Mouse (Mus musculus): ENCODE data around the gene Lrrc3b. TPM values are rescaled to one million over a fixed set of nuclear protein-coding genes. Genes with fewer than 3 reads are reported as not detected.

The Lrrc3b gene
- polyA plus RNA-seq (2014; fragmentation: Nextera tagmentation; extraction: Ambion mirVana) = 4.3 and 6.2 TPM in 2 replicates

DNA sequence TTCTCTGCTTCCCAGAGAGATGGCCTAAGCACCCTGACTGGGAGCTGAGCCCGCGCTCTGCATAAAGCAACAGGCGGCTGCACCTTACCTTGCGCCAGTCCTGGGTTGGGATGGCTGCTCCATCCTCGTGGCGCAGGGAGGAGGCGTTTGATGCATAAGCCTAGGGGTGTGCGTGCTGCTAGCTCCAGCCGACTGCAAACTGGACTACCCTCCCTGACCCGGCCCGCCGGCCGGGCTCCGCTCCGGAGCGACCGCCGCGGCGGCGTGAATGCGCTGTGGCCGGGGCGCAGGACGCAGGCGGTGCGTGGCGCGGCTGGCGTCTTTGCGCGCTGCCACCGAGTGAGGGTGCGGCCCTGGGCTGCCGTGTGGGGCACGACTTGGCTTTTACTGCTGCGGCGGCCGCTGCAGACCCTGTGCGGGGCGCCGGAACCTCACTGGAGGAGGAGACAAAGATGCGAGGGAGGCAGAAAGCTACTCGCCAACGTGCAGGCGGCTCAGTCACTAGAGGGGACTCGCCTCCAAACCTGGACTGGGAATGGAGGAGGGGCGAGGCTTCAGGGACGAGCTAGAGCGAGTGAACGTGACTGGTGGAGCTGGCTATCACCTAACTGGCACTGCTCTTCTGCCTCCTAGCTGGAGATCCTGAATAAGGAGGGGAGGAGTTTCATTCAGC lies at the start of gene Lrrc3b:
Gene Lrrc3b (minus strand): TSS at position 503 of the 673 bp plus-strand sequence.
- Histone ChIP-seq H3K4me3 (ENCODE audit: low read depth, low read length) (peak within 1 kb of the TSS; percentile 58), H3K27ac (ENCODE audit: low read length) (peak within 1 kb of the TSS; percentile 27; the same call in 1 of the 2 replicates), H3K9ac (replicated peaks; ENCODE audit: low read depth, low read length) (peak within 1 kb of the TSS; percentile 39), H3K9me3 (ENCODE audit: control insufficient read depth, low read depth, low read length) (no peaks in the 10 kb centered on the region), H3K4me1 (ENCODE audit: control insufficient read depth, insufficient read depth, low read length) (no peaks in the 10 kb centered on the region), H3K36me3 (ENCODE audit: control insufficient read depth, insufficient read depth, low read length) (no peaks in the 10 kb centered on the region), H3K27me3 (ENCODE audit: control insufficient read depth, insufficient read depth, low read length) (no peaks in the 10 kb centered on the region), H3K4me2 (replicated peaks; ENCODE audit: low read depth, low read length) (peak within 1 kb of the TSS; percentile 65)
- under 1% methylated on average over 40 of the region's 51 CpGs for WGBS
- ATAC-seq (ENCODE audit: insufficient number of reproducible peaks, insufficient read depth, low FRiP score, low read depth) = peak; percentile 75

DNA sequence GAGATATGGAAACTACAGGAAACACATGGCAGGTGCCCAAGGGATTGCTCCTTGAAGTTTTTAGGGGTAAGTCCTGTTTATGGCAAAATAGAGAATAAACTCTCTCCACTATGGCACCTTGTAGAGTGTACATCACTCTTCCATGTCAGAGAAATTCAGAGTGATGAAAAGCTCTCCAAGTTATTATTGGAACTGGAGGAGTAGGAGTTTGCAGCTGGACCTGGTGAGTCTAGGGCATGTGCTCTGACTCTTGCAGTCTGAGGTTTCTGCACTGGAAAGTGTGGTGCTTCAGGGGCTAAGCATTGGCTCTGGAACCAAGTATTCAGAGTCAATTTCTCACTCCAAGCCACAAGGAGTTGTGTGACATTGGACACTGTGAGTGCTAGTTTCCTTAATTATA lies 38.9 kb upstream of the Lrrc3b start:
- Histone ChIP-seq H3K9me3 (ENCODE audit: control insufficient read depth, low read depth, low read length) (peaks cover 4% of the 10 kb centered on the region; the same call in 1 of the 2 replicates), H3K27me3 (ENCODE audit: control insufficient read depth, insufficient read depth, low read length) (no peaks in the 10 kb centered on the region), H3K4me1 (ENCODE audit: control insufficient read depth, insufficient read depth, low read length) (no peaks in the 10 kb centered on the region), H3K9ac (replicated peaks; ENCODE audit: low read depth, low read length) (no peak overlapping the region), H3K27ac (ENCODE audit: low read length) (no peak overlapping the region), H3K36me3 (ENCODE audit: control insufficient read depth, insufficient read depth, low read length) (no peaks in the 10 kb centered on the region), H3K4me3 (ENCODE audit: low read depth, low read length) (no peak overlapping the region), H3K4me2 (replicated peaks; ENCODE audit: low read depth, low read length) (no peak overlapping the region)
- ATAC-seq (ENCODE audit: insufficient number of reproducible peaks, insufficient read depth, low FRiP score, low read depth) = no peak

DNA sequence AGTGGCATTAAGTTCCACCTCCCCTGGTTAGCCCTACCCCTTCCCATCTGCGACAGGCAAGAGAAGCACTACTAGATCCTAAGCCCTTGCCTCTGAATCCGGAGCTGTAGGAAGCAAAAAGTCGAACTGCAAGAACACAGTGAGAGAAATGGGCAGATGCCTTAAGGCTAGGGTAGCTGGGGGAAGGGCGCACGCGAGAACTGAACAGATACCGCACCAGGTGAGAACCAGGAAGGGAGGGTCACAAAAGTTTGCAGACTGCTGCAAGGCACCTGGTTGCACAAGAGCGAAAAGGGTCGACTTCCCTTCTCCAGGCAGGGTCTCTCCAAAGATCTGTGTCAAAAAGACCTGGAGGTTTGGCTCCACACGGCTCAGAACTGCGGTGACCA lies 697 bp downstream of the Lrrc3b start:
- Histone ChIP-seq H3K4me1 (ENCODE audit: control insufficient read depth, insufficient read depth, low read length) (no peaks in the 10 kb centered on the region), H3K36me3 (ENCODE audit: control insufficient read depth, insufficient read depth, low read length) (no peaks in the 10 kb centered on the region), H3K27ac (ENCODE audit: low read length) (no peak overlapping the region; the same call in 1 of the 2 replicates), H3K4me2 (replicated peaks; ENCODE audit: low read depth, low read length) (peak overlapping the region; percentile 65), H3K9ac (replicated peaks; ENCODE audit: low read depth, low read length) (peak overlapping the region; percentile 22), H3K9me3 (ENCODE audit: control insufficient read depth, low read depth, low read length) (no peaks in the 10 kb centered on the region), H3K4me3 (ENCODE audit: low read depth, low read length) (peak overlapping the region; percentile 58), H3K27me3 (ENCODE audit: control insufficient read depth, insufficient read depth, low read length) (no peaks in the 10 kb centered on the region)
- WGBS = 1% methylated on average over 11 of the region's 11 CpGs
- ATAC-seq (ENCODE audit: insufficient number of reproducible peaks, insufficient read depth, low FRiP score, low read depth) = peak; percentile 59; the same call in 1 of the 2 replicates

DNA sequence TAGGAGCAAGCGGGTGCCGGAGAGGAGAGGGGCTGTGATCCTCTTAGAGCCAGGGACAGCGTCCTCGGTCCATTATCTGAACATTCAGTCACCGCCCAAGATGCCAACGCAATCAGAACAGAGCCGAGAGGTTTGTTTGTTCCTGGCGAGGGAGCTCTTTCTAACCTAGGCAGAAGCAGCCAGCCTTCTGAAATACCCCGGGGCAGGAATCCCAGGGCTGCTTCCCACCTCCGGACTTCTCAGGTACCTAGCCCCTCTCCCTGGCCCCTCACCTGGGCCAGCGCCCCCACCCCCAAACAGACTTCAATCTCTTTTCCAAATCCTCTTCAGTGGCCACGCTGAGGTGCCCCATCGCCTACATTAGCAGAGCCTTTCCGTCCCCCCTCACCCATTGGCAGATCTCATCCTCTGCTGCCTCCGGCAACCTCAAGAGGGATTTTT lies 1.3 kb downstream of the Lrrc3b start:
- H3K27me3 ChIP-seq (ENCODE audit: control insufficient read depth, insufficient read depth, low read length) = no peaks in the 10 kb centered on the region
- no peaks in the 10 kb centered on the region for H3K4me1 ChIP-seq (ENCODE audit: control insufficient read depth, insufficient read depth, low read length)
- peak overlapping the region; percentile 22; the same call in 1 of the 2 replicates for H3K9ac ChIP-seq (replicated peaks; ENCODE audit: low read depth, low read length)
- H3K9me3 ChIP-seq (ENCODE audit: control insufficient read depth, low read depth, low read length) = no peaks in the 10 kb centered on the region
- no peak overlapping the region for H3K27ac ChIP-seq (ENCODE audit: low read length)
- peak overlapping the region; percentile 58 for H3K4me3 ChIP-seq (ENCODE audit: low read depth, low read length)
- 3% methylated on average over 15 of the region's 15 CpGs for WGBS
- no peaks in the 10 kb centered on the region for H3K36me3 ChIP-seq (ENCODE audit: control insufficient read depth, insufficient read depth, low read length)
- H3K4me2 ChIP-seq (replicated peaks; ENCODE audit: low read depth, low read length) = peak overlapping the region; percentile 65
- ATAC-seq (ENCODE audit: insufficient number of reproducible peaks, insufficient read depth, low FRiP score, low read depth) = no peak; the same call in 1 of the 2 replicates

DNA sequence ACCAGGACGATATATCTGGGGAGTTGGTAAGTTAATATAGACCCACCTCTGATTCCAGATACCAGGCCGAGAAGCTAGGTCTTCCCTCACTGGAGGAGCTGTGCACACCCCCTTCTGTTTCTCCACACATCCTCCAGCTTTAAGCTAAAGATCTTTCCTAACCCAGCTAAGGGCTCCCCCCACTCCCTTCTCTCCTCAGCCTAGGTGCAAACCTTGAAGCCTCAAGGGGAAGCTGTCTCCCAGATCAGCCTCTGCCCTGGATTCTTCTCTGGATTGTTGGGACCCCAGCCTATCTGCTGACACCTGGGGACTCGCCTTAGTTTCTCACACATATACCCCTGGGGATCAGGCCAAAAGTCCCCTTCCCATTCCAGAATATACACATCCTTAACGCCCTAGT lies 1.7 kb downstream of the Lrrc3b start:
- ATAC-seq (ENCODE audit: insufficient number of reproducible peaks, insufficient read depth, low FRiP score, low read depth) = no peak
- no peaks in the 10 kb centered on the region for H3K4me1 ChIP-seq (ENCODE audit: control insufficient read depth, insufficient read depth, low read length)
- no peak overlapping the region for H3K9ac ChIP-seq (replicated peaks; ENCODE audit: low read depth, low read length)
- no peak overlapping the region for H3K27ac ChIP-seq (ENCODE audit: low read length)
- no peaks in the 10 kb centered on the region for H3K9me3 ChIP-seq (ENCODE audit: control insufficient read depth, low read depth, low read length)
- H3K27me3 ChIP-seq (ENCODE audit: control insufficient read depth, insufficient read depth, low read length) = no peaks in the 10 kb centered on the region
- H3K4me3 ChIP-seq (ENCODE audit: low read depth, low read length) = peak overlapping the region; percentile 58; the same call in 1 of the 2 replicates
- H3K36me3 ChIP-seq (ENCODE audit: control insufficient read depth, insufficient read depth, low read length) = no peaks in the 10 kb centered on the region
- 44% methylated on average over 4 of the region's 4 CpGs for WGBS
- H3K4me2 ChIP-seq (replicated peaks; ENCODE audit: low read depth, low read length) = peak overlapping the region; percentile 65

DNA sequence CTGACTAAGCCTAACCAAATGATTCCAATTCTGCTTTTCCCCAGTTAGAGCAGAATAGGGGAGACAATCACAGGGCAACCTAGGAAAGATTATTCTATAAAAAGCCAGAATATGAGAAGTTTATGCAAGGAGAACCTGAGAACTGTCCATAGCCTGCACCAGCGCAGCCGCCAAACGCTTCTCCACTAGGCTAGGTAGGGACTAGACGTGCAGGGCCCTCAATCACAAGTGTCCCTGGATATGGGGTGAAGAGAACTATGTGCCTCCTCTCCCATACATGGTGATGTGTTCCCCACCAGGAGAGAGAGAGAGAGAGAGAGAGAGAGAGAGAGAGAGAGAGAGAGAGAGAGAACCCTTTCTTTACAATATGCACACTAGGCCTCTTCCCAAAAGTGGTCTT lies 2.2 kb downstream of the Lrrc3b start:
- H3K9me3 ChIP-seq (ENCODE audit: control insufficient read depth, low read depth, low read length) = no peaks in the 10 kb centered on the region
- H3K4me2 ChIP-seq (replicated peaks; ENCODE audit: low read depth, low read length) = no peak overlapping the region
- 92% methylated on average over 4 of the region's 4 CpGs for WGBS
- H3K27ac ChIP-seq (ENCODE audit: low read length) = no peak overlapping the region
- no peak overlapping the region for H3K9ac ChIP-seq (replicated peaks; ENCODE audit: low read depth, low read length)
- ATAC-seq (ENCODE audit: insufficient number of reproducible peaks, insufficient read depth, low FRiP score, low read depth) = no peak
- H3K4me3 ChIP-seq (ENCODE audit: low read depth, low read length) = no peak overlapping the region
- no peaks in the 10 kb centered on the region for H3K27me3 ChIP-seq (ENCODE audit: control insufficient read depth, insufficient read depth, low read length)
- no peaks in the 10 kb centered on the region for H3K36me3 ChIP-seq (ENCODE audit: control insufficient read depth, insufficient read depth, low read length)
- H3K4me1 ChIP-seq (ENCODE audit: control insufficient read depth, insufficient read depth, low read length) = no peaks in the 10 kb centered on the region

DNA sequence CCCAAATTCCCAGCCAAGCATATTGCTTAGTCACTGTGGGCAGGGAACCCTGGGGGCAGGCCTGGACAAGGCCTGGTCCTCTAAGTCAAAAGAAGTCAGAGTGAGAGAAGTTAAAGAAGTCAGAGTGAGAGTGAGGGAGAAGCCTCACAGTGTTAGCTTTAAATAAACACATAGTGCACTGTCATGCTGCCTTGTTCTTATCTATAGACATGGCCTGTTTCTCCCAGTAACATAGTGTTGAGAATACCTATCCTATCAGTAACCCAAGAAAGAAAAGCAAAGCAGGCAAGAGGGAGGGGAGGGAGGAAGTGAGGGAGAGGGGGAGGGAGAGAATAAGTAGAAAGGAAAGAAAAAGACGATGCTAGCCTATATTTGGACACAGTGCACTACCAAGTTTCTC lies 6.4 kb downstream of the Lrrc3b start:
- Histone ChIP-seq H3K9me3 (ENCODE audit: control insufficient read depth, low read depth, low read length) (no peaks in the 10 kb centered on the region), H3K9ac (replicated peaks; ENCODE audit: low read depth, low read length) (no peak overlapping the region), H3K27ac (ENCODE audit: low read length) (no peak overlapping the region), H3K4me1 (ENCODE audit: control insufficient read depth, insufficient read depth, low read length) (no peaks in the 10 kb centered on the region), H3K27me3 (ENCODE audit: control insufficient read depth, insufficient read depth, low read length) (no peaks in the 10 kb centered on the region), H3K4me2 (replicated peaks; ENCODE audit: low read depth, low read length) (no peak overlapping the region), H3K36me3 (ENCODE audit: control insufficient read depth, insufficient read depth, low read length) (no peaks in the 10 kb centered on the region), H3K4me3 (ENCODE audit: low read depth, low read length) (no peak overlapping the region)
- WGBS = 50% methylated on average over 1 of the region's 1 CpGs
- no peak for ATAC-seq (ENCODE audit: insufficient number of reproducible peaks, insufficient read depth, low FRiP score, low read depth)

DNA sequence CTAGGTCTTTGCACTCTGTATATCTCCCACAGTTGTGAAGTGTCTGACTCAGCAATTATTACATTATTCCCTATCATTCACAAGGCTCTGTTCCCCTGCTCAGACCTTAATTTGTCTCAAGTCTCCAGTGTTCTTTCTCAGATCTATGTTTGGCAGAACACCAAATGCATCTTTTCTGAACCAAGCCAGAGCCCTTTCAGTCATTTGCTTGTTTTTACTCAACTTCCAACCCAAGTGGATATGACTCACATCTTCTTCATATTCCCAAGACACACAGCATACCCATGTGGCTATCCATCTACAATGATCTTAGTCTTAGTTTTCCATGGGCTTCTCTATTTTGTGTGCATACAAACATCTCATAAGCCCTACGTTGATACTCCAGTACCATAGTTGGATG lies 17.2 kb downstream of the Lrrc3b start:
- H3K27me3 ChIP-seq (ENCODE audit: control insufficient read depth, insufficient read depth, low read length) = no peaks in the 10 kb centered on the region
- H3K4me1 ChIP-seq (ENCODE audit: control insufficient read depth, insufficient read depth, low read length) = no peaks in the 10 kb centered on the region
- no peak overlapping the region for H3K27ac ChIP-seq (ENCODE audit: low read length)
- H3K9ac ChIP-seq (replicated peaks; ENCODE audit: low read depth, low read length) = no peak overlapping the region
- no peak overlapping the region for H3K4me2 ChIP-seq (replicated peaks; ENCODE audit: low read depth, low read length)
- H3K36me3 ChIP-seq (ENCODE audit: control insufficient read depth, insufficient read depth, low read length) = no peaks in the 10 kb centered on the region
- no peaks in the 10 kb centered on the region for H3K9me3 ChIP-seq (ENCODE audit: control insufficient read depth, low read depth, low read length)
- no peak overlapping the region for H3K4me3 ChIP-seq (ENCODE audit: low read depth, low read length)
- 94% methylated on average over 1 of the region's 1 CpGs for WGBS
- ATAC-seq (ENCODE audit: insufficient number of reproducible peaks, insufficient read depth, low FRiP score, low read depth) = no peak

Data from stomach, embryonic 14.5 days (tissue).